Mouse (Mus musculus) intestine, embryonic 16.5 days (tissue): ENCODE results near the gene Echdc2. TPM values are rescaled to one million over a fixed set of nuclear protein-coding genes. Genes with fewer than 3 reads are reported as not detected.

Source experiments
- ATAC-seq: fragments of 200-750 bp; cut with Nextera tagmentation; 2 replicates; pipeline ENCODE4 v1.8.0; 2017; ENCODE audit warnings: moderate TSS enrichment, moderate library complexity
- H3K27ac ChIP-seq: fragments of 300-500 bp; sonication (generic); 2 replicates; pipeline ENCODE4 v1.5.1; 2014; ENCODE audit warnings: mild to moderate bottlenecking, low read length
- H3K27me3 ChIP-seq: fragments of 300-500 bp; sonication (generic); replicated peaks from 2 replicates; pipeline ENCODE4 v1.6.1; 2014; ENCODE audit warnings: low read length, control low read depth, mixed read lengths; ENCODE audit not compliant: control insufficient read depth, insufficient read depth
- H3K36me3 ChIP-seq: fragments of 300-500 bp; sonication (generic); 2 replicates; pipeline ENCODE4 v1.6.1; 2014; ENCODE audit warnings: low read length, control low read depth; ENCODE audit not compliant: control insufficient read depth, insufficient read depth
- H3K4me1 ChIP-seq: fragments of 300-500 bp; sonication (generic); 2 replicates; pipeline ENCODE4 v1.6.1; 2014; ENCODE audit warnings: low read length, control low read depth, mixed read lengths; ENCODE audit not compliant: control insufficient read depth, insufficient read depth
- H3K4me2 ChIP-seq: fragments of 300-500 bp; sonication (generic); 2 replicates; pipeline ENCODE4 v1.6.1; 2014; ENCODE audit warnings: low read depth, low read length, control low read depth
- H3K4me3 ChIP-seq: fragments of 300-500 bp; sonication (generic); 2 replicates; pipeline ENCODE4 v1.5.1; 2014; ENCODE audit warnings: mild to moderate bottlenecking, low read length
- H3K9ac ChIP-seq: fragments of 300-500 bp; sonication (generic); 2 replicates; pipeline ENCODE4 v1.6.1; 2014; ENCODE audit warnings: low read depth, low read length
- H3K9me3 ChIP-seq: fragments of 300-500 bp; sonication (generic); 2 replicates; pipeline ENCODE4 v1.6.1; 2016; ENCODE audit warnings: low read length, control low read depth; ENCODE audit not compliant: control insufficient read depth
- WGBS: fragments of 180-500 bp; shearing (Covaris S2); extraction: QIAGEN DNeasy Blood & Tissue Kit; methylation state at CpG from one replicate; pipeline ENCODE4 v1.1.7; 2014; 5-methylcytosine and 5-hydroxymethylcytosine counted together
- polyA plus RNA-seq: library from polyadenylated mRNA; unstranded; fragments of >200 nt; fragmentation: Nextera tagmentation; extraction: Ambion mirVana; gene quantifications from 2 replicates; pipeline ENCODE4 v1.2.1, GENCODE M21; 2015

Echdc2 gene
- 34.4 and 36.0 TPM in 2 replicates for polyA plus RNA-seq

DNA sequence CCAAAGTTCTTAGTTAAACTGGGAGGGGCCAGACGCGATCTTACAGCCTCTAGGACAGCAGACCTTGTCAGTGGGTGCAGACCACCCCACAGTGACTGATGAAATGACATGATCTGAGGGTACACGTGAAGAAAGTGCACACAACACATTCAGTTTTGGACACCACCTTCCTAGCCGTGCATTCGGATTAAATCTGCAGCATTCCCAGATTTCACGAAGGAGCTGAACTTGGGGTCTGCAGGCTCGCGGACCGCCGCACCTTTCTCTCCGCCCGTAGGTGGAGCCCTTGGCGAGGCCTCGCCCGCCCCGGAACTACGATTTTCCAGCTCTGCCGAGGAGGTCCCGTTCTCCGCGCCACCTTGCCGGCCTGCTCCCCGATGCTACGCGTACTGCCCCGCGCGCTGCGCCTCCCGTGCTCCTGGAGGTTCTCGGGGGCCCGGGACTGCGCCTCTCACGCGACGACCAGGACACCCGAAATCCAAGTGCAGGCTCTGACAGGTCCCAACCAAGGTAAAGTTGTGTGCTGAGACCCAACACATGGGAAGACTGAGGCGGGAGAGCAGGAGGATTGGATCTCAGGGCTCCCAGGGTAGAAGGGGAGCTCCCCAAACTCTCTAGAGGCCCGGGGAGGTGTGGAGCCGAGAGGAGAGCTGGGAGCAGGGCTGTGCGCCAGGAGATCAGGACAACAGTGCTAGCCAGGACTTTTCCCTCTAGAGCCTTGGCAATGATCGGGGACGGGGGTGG, at the start of gene Echdc2:
Gene Echdc2 (plus strand): TSS at position 286 of the 744 bp plus-strand sequence.
- Histone ChIP-seq H3K4me2 (peak within 1 kb of the TSS; percentile 94), H3K4me1 (no peaks in the 10 kb centered on the region), H3K27me3 (no peaks in the 10 kb centered on the region), H3K36me3 (no peaks in the 10 kb centered on the region), H3K27ac (no peak within 1 kb of the TSS), H3K9me3 (no peaks in the 10 kb centered on the region), H3K4me3 (peak within 1 kb of the TSS; percentile 71), H3K9ac (peak within 1 kb of the TSS; percentile 81)
- peak; percentile 88 for ATAC-seq
- WGBS: under 1% methylated on average over 43 of the region's 43 CpGs

DNA sequence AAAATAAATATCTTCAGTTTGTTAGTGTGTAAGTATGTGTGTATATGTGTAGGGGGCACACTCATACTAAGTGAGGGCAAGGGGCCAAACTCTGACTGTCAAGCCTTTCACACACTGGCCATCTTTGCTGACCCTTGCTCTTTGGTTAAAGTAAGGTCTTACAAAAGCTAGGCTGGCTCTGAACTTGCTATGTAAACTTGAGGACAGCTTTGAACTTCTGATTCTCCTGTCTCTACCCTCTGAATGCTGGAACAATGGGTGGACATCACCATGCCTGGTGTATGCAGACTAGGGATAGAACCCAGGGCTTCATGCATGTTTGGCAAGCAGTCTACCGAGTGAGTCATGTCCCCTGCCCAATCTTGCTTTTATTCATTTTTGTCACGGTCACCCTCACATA, 48.8 kb upstream of the Echdc2 start:
- WGBS: 95% methylated on average over 2 of the region's 2 CpGs
- Histone ChIP-seq H3K4me2 (no peak overlapping the region), H3K4me3 (no peak overlapping the region), H3K27me3 (no peaks in the 10 kb centered on the region), H3K9me3 (no peaks in the 10 kb centered on the region), H3K27ac (no peak overlapping the region), H3K9ac (no peak overlapping the region), H3K4me1 (no peaks in the 10 kb centered on the region), H3K36me3 (no peaks in the 10 kb centered on the region)
- no peak for ATAC-seq

DNA sequence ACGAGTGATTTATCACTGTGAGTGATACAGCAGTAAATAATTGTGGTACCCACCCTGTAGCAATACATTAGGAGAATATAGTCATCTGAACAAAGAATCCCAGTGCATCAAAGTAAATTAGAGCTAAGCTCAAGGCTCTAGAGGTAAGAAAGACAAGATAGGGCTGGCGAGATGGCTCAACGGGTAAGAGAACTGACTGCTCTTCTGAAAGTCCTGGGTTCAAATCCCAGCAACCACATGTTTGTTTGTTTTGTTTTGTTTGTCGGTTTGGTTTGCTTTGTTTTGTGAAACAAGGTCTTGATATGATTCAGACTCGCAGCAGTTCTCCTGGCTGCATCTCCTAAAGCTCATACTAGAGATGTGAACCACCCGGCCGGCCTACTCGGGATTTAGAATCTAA, 47.7 kb upstream of the Echdc2 start:
- Histone ChIP-seq H3K9me3 (no peaks in the 10 kb centered on the region), H3K27me3 (no peaks in the 10 kb centered on the region), H3K4me2 (no peak overlapping the region), H3K36me3 (no peaks in the 10 kb centered on the region), H3K9ac (no peak overlapping the region), H3K27ac (no peak overlapping the region), H3K4me3 (no peak overlapping the region), H3K4me1 (no peaks in the 10 kb centered on the region)
- 91% methylated on average over 8 of the region's 8 CpGs for WGBS
- no peak for ATAC-seq

DNA sequence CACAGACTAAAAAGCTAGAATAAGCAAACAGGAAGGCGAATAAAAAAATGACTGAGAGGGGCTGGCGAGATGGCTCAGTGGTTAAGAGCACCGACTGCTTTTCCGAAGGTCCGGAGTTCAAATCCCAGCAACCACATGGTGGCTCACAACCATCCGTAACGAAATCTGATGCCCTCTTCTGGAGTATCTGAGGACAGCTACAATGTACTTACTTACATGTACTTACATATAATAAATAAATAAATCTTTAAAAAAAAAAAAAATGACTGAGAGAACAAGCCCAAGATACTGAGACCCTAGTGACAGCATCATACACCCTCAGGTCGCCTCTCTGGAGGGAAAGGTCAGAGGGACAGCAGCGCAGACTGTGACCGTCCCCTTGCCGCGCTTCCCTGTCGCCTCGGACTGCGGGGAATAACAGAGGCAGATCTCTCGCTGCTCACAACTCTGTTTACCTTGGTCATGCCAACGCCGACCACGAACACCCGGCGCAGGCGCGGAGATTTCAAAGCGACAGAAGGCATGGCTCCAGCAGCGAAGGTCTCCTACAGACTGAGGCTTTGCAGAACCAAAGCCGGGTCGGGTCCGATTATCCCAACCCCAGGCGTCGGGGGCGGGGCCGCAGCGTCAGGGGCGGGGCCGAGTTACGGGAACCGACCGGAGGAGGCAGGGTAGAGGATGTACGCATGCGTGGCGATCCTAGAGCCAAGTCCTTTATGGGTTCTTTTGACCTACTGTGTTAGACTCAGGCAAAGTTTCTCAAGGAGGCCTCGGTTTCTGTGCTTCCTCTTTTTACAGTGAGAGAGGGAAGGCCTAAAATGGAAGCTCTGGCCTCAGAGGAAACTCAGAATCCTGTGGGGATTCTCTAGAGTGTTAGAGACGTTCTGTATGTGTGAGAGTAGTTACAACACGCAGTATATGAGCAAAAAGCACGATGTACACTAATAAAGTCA, 47.0 kb upstream of the Echdc2 start:
- peak; percentile 93 for ATAC-seq
- Histone ChIP-seq H3K4me2 (peak overlapping the region; percentile 54), H3K36me3 (no peaks in the 10 kb centered on the region), H3K27me3 (no peaks in the 10 kb centered on the region), H3K9ac (peak overlapping the region; percentile 78), H3K27ac (peak overlapping the region; percentile 38; the same call in 1 of the 2 replicates), H3K9me3 (no peaks in the 10 kb centered on the region), H3K4me3 (peak overlapping the region; percentile 72), H3K4me1 (no peaks in the 10 kb centered on the region)
- whole genome bisulfite sequencing: 13% methylated on average over 43 of the region's 45 CpGs

DNA sequence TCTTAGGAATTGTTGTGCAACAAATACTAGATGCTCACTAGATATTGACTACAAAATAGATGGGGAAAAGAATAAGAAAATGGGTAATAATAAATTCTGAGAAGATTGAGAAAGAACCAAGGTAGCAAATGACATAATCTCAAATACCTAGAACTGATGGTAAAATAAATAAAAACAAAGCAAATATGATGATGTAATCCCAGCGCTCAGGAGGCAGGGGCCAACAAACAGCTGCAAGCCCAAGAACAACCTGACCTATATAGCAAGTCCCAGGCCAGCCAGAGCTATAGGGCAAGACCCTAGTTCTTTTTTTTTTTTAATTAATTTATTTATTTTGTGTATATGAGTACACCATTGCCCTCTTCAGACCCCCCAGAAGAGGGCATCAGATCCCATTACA, 41.1 kb upstream of the Echdc2 start:
- no peak overlapping the region for H3K9ac ChIP-seq
- no peak overlapping the region for H3K27ac ChIP-seq
- WGBS: 88% methylated on average over 1 of the region's 1 CpGs
- H3K9me3 ChIP-seq: no peaks in the 10 kb centered on the region
- no peak overlapping the region for H3K4me2 ChIP-seq
- H3K4me1 ChIP-seq: no peaks in the 10 kb centered on the region
- no peak overlapping the region for H3K4me3 ChIP-seq
- ATAC-seq: no peak
- no peaks in the 10 kb centered on the region for H3K36me3 ChIP-seq
- H3K27me3 ChIP-seq: no peaks in the 10 kb centered on the region

DNA sequence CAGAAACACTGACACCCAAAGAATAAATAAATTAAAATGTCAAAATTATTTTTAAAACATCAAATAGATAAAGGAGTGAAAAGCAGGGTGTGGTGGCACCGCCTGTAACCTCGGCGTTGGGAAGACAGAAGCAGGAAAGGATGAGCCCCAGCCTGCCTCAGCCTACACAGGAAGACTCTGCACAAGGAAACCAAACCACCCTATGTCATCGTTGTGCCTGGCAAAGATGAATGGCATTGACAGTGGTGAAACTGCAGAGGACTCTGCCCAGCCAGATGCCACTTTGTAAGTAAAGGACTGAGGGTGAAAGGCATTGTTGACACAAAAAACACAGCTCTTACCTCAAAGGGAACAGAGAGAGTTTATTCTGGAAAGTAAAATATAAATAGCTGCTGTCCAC, 39.0 kb upstream of the Echdc2 start:
- no peak for ATAC-seq
- WGBS: 83% methylated on average over 4 of the region's 4 CpGs
- H3K4me1 ChIP-seq: no peaks in the 10 kb centered on the region

DNA sequence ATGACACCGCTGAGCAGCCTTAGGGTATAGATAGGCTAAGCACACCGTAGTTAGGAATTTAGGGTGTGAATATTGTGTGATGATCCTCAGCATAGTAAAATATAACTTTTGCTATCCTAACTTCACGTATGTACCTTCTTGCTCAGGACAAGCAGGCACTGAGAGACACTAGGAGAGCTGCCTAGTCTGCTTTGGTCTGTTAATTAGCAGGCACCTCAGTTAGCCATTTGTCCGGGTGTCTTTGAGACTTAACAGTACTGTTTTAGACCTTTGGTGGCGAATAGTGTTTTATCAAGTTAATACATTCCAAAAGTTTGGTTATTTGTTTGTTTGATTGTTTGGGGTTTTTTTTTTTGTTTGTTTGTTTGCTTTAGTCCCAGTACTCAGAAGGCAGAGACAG, 37.7 kb upstream of the Echdc2 start:
- Histone ChIP-seq H3K36me3 (no peaks in the 10 kb centered on the region), H3K9me3 (no peaks in the 10 kb centered on the region), H3K4me2 (no peak overlapping the region), H3K4me3 (no peak overlapping the region), H3K9ac (no peak overlapping the region), H3K27me3 (no peaks in the 10 kb centered on the region), H3K27ac (no peak overlapping the region), H3K4me1 (no peaks in the 10 kb centered on the region)
- WGBS: 85% methylated on average over 5 of the region's 5 CpGs
- no peak for ATAC-seq

More for the DNA sequence above, 39.0 kb upstream of the Echdc2 start:
- Histone ChIP-seq H3K9me3 (no peaks in the 10 kb centered on the region), H3K9ac (no peak overlapping the region), H3K4me3 (no peak overlapping the region), H3K36me3 (no peaks in the 10 kb centered on the region), H3K27ac (no peak overlapping the region), H3K27me3 (no peaks in the 10 kb centered on the region), H3K4me2 (no peak overlapping the region)

DNA sequence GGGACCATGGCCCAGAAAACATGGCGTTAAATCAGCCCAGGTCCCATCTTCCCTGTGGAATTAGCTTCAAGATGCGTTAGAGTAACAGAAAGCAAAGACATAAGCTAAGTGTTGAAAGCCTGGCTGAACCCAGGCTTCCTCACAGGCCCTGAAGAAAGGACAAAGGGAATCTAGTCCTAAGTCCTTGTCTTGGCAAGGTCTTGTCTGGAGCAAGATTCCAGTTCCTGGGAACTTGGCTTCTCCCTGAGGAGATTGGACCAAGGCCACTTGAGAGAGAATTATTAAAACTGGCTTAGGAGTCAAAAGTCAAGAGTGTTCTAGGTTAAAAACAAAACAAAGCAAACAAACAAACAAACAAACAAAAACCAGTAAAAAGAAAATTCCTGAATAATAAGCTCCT, 36.9 kb upstream of the Echdc2 start:
- H3K4me1 ChIP-seq: no peaks in the 10 kb centered on the region
- no peak overlapping the region for H3K4me2 ChIP-seq
- no peaks in the 10 kb centered on the region for H3K27me3 ChIP-seq
- H3K4me3 ChIP-seq: no peak overlapping the region
- H3K27ac ChIP-seq: no peak overlapping the region
- no peak for ATAC-seq
- H3K9ac ChIP-seq: no peak overlapping the region
- H3K9me3 ChIP-seq: no peaks in the 10 kb centered on the region
- 91% methylated on average over 2 of the region's 2 CpGs for WGBS
- H3K36me3 ChIP-seq: no peaks in the 10 kb centered on the region

DNA sequence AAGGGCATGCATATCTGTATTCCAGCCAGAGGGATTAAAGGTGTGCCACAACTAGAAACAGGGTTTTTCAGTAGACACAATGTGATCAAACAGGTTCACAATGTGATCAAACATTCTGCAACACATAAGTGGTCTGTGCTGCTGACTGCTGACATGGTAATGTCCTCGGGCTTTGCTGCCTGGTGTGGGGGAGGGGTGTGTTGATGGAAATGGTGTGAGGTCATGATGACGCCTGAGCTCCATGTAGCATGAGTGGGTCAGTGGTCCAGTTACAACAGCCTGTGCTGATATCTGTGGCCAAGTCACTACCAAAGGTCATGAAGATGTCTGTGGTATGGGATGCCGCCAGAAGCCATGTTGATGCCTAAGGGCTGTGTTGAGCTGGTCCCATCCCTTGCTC, 34.8 kb upstream of the Echdc2 start:
- H3K27me3 ChIP-seq: no peaks in the 10 kb centered on the region
- 86% methylated on average over 3 of the region's 3 CpGs for WGBS
- H3K4me2 ChIP-seq: no peak overlapping the region
- no peaks in the 10 kb centered on the region for H3K9me3 ChIP-seq
- ATAC-seq: no peak
- no peak overlapping the region for H3K4me3 ChIP-seq
- H3K9ac ChIP-seq: no peak overlapping the region
- H3K36me3 ChIP-seq: no peaks in the 10 kb centered on the region
- H3K4me1 ChIP-seq: no peaks in the 10 kb centered on the region
- H3K27ac ChIP-seq: no peak overlapping the region
